29 mouse cellular contexts compared by ENCODE assay signal in the genomic region with DNA sequence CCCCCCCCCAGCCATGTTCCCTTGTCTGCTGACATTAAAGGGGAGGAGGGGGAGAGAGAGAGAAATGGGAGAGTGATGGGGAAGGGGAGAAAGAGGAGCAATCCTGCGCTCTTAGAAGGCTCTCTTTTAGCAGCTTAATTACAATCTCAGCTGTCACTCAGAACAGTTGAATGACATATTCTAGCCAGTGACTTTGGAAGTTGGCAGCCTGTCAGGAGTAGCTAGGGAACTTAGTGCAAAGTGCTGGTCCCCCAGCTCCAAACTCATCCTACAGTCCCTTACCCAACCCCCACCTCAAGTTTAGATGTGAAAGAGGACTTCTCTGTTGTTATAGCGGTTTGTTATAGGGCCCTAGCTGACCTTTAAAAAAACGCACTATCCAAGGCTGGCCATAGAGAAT.
"Had no signal": no experiment of that assay in that cellular context is flagged by ENCODE, and none has a peak within 500 bp of the region (broad histone marks: within the 10 kb centered on the region; RNA-seq: fewer than 3 reads in every experiment).

No protein-coding gene starts in this region.

- ATAC-seq: hindbrain, embryonic 16.5 days; inflammation-experienced regulatory T-cells, adult 6 months; intestine, embryonic 15.5 days; intestine, postnatal 0 days; liver, embryonic 12.5 days had no signal

- H3K36me3 ChIP-seq: heart, embryonic 10.5 days; heart, embryonic 12.5 days; hindbrain, embryonic 10.5 days; hindbrain, embryonic 12.5 days; intestine, embryonic 15.5 days; limb, embryonic 13.5 days; limb, embryonic 15.5 days; liver, embryonic 12.5 days had no signal

- DNase-seq: gastrocnemius, adult 2 months; gastrocnemius, postnatal 10 days; gastrocnemius, postnatal 25 days; heart, adult 2 months; heart, postnatal 10 days; heart, postnatal 4 days; kidney, adult 18-20 months; kidney, adult 8-10 months; kidney, postnatal 10 days; kidney, postnatal 25 days; kidney, postnatal 4 days; layer of hippocampus, adult 9-11 months; layer of hippocampus, postnatal 36 days; left cerebral cortex, postnatal 4 days; lung, adult 18-20 months had no signal

- H3K9me3 ChIP-seq: heart, embryonic 10.5 days; hindbrain, embryonic 10.5 days; hindbrain, embryonic 12.5 days; intestine, embryonic 15.5 days; limb, embryonic 13.5 days; limb, embryonic 15.5 days; liver, embryonic 12.5 days had no signal

- H3K4me3 ChIP-seq: gastrocnemius, adult 2 months; heart, adult 2 months; heart, embryonic 10.5 days; heart, embryonic 12.5 days; hindbrain, embryonic 10.5 days; hindbrain, embryonic 12.5 days; intestine, embryonic 15.5 days; layer of hippocampus, adult 2 months; limb, embryonic 13.5 days; limb, embryonic 15.5 days; liver, embryonic 12.5 days had no signal

- H3K27me3 ChIP-seq: heart, embryonic 12.5 days; hindbrain, embryonic 12.5 days; intestine, embryonic 15.5 days; limb, embryonic 13.5 days; limb, embryonic 15.5 days; liver, embryonic 12.5 days had no signal

- H3K4me1 ChIP-seq: heart, embryonic 10.5 days; hindbrain, embryonic 12.5 days; intestine, embryonic 15.5 days; liver, embryonic 12.5 days had no signal

- H3K27ac ChIP-seq: gastrocnemius, adult 2 months; heart, adult 2 months; heart, embryonic 10.5 days; hindbrain, embryonic 10.5 days; hindbrain, embryonic 12.5 days; hindbrain, embryonic 14.5 days; intestine, embryonic 15.5 days; layer of hippocampus, adult 2 months; limb, embryonic 13.5 days; limb, embryonic 15.5 days; liver, embryonic 12.5 days; liver, embryonic 14.5 days had no signal

- H3K9ac ChIP-seq: heart, embryonic 12.5 days; hindbrain, embryonic 12.5 days; hindbrain, embryonic 14.5 days; intestine, embryonic 15.5 days; limb, embryonic 13.5 days; limb, embryonic 15.5 days; liver, embryonic 12.5 days; liver, embryonic 14.5 days had no signal

- H3K4me2 ChIP-seq: heart, embryonic 12.5 days; hindbrain, embryonic 12.5 days; hindbrain, embryonic 14.5 days; intestine, embryonic 15.5 days; limb, embryonic 13.5 days; limb, embryonic 15.5 days; liver, embryonic 12.5 days had no signal
